Mouse (Mus musculus): ENCODE data around the gene Vcam1. TPM values are rescaled to one million over a fixed set of nuclear protein-coding genes. Genes with fewer than 3 reads are reported as not detected.

The Vcam1 gene
- polyA plus RNA-seq, 1 experiment = 10.2 TPM

GRCm38 (mm10) chr3:116128311-116129204, 930 bp downstream of the Vcam1 start:
- Histone ChIP-seq H3K4me1 (ENCODE audit: control insufficient read depth, insufficient read depth, low read length) (no peaks in the 10 kb centered on the region), H3K4me3 (replicated peaks; ENCODE audit: extremely low read depth, low read depth, low read length) (peak overlapping the region; percentile 71)
- TF ChIP-seq POLR2A (IDR thresholded peaks at IDR 0.05; ENCODE audit: borderline replicate concordance, extremely low read depth, low read depth, low read length) (no peak), CTCF (IDR thresholded peaks at IDR 0.05; ENCODE audit: insufficient read depth, low read length) (no peak)
- 57% methylated on average over 18 of the region's 18 CpGs for WGBS
- no peak for DNase-seq

- H3K4me3 ChIP-seq (replicated peaks; ENCODE audit: extremely low read depth, low read depth, low read length) = peak overlapping the region; percentile 32
- no peak for DNase-seq
- no peaks in the 10 kb centered on the region for H3K4me1 ChIP-seq (ENCODE audit: control insufficient read depth, insufficient read depth, low read length)
- no peak for TF ChIP-seq POLR2A (IDR thresholded peaks at IDR 0.05; ENCODE audit: borderline replicate concordance, extremely low read depth, low read depth, low read length)
- no peak for TF ChIP-seq CTCF (IDR thresholded peaks at IDR 0.05; ENCODE audit: insufficient read depth, low read length)
- 72% methylated on average over 3 of the region's 3 CpGs for WGBS
These were observed 1.7 kb downstream of the Vcam1 start for GRCm38 (mm10) chr3:116127836-116128235.

GRCm38 (mm10) chr3:116127281-116127680, 2.2 kb downstream of the Vcam1 start:
- no peak overlapping the region for H3K4me3 ChIP-seq (replicated peaks; ENCODE audit: extremely low read depth, low read depth, low read length)
- H3K4me1 ChIP-seq (ENCODE audit: control insufficient read depth, insufficient read depth, low read length) = no peaks in the 10 kb centered on the region
- TF ChIP-seq POLR2A (IDR thresholded peaks at IDR 0.05; ENCODE audit: borderline replicate concordance, extremely low read depth, low read depth, low read length) (no peak), CTCF (IDR thresholded peaks at IDR 0.05; ENCODE audit: insufficient read depth, low read length) (no peak)
- no peak for DNase-seq
- 42% methylated on average over 2 of the region's 2 CpGs for WGBS

- 68% methylated on average over 7 of the region's 7 CpGs for WGBS
- Histone ChIP-seq H3K4me3 (replicated peaks; ENCODE audit: extremely low read depth, low read depth, low read length) (peak overlapping the region; percentile 19), H3K4me1 (ENCODE audit: control insufficient read depth, insufficient read depth, low read length) (no peaks in the 10 kb centered on the region)
- DNase-seq = no peak
- TF ChIP-seq CTCF (IDR thresholded peaks at IDR 0.05; ENCODE audit: insufficient read depth, low read length) (no peak), POLR2A (IDR thresholded peaks at IDR 0.05; ENCODE audit: borderline replicate concordance, extremely low read depth, low read depth, low read length) (no peak)
These were observed 2.8 kb downstream of the Vcam1 start for GRCm38 (mm10) chr3:116126508-116127190.

- TF ChIP-seq CTCF (IDR thresholded peaks at IDR 0.05; ENCODE audit: insufficient read depth, low read length) = no peak
- TF ChIP-seq POLR2A (IDR thresholded peaks at IDR 0.05; ENCODE audit: borderline replicate concordance, extremely low read depth, low read depth, low read length) = no peak
- no peaks in the 10 kb centered on the region for H3K4me1 ChIP-seq (ENCODE audit: control insufficient read depth, insufficient read depth, low read length)
- no peak for DNase-seq
- H3K4me3 ChIP-seq (replicated peaks; ENCODE audit: extremely low read depth, low read depth, low read length) = no peak overlapping the region
- WGBS = 57% methylated on average over 4 of the region's 4 CpGs
These were observed 3.4 kb downstream of the Vcam1 start for GRCm38 (mm10) chr3:116126070-116126469.

GRCm38 (mm10) chr3:116123827-116124226, 5.7 kb downstream of the Vcam1 start:
- WGBS = 79% methylated on average over 3 of the region's 3 CpGs
- Histone ChIP-seq H3K4me3 (replicated peaks; ENCODE audit: extremely low read depth, low read depth, low read length) (no peak overlapping the region), H3K4me1 (ENCODE audit: control insufficient read depth, insufficient read depth, low read length) (no peaks in the 10 kb centered on the region)
- TF ChIP-seq CTCF (IDR thresholded peaks at IDR 0.05; ENCODE audit: insufficient read depth, low read length) (no peak), POLR2A (IDR thresholded peaks at IDR 0.05; ENCODE audit: borderline replicate concordance, extremely low read depth, low read depth, low read length) (no peak)
- DNase-seq = no peak

- WGBS = 66% methylated on average over 4 of the region's 4 CpGs
These were observed 6.8 kb downstream of the Vcam1 start for GRCm38 (mm10) chr3:116122696-116123095.

GRCm38 (mm10) chr3:116121026-116121425, 8.5 kb downstream of the Vcam1 start:
- DNase-seq = no peak
- H3K4me3 ChIP-seq (replicated peaks; ENCODE audit: extremely low read depth, low read depth, low read length) = no peak overlapping the region
- WGBS = 34% methylated on average over 3 of the region's 3 CpGs
- H3K4me1 ChIP-seq (ENCODE audit: control insufficient read depth, insufficient read depth, low read length) = no peaks in the 10 kb centered on the region
- no peak for TF ChIP-seq POLR2A (IDR thresholded peaks at IDR 0.05; ENCODE audit: borderline replicate concordance, extremely low read depth, low read depth, low read length)
- TF ChIP-seq CTCF (IDR thresholded peaks at IDR 0.05; ENCODE audit: insufficient read depth, low read length) = no peak

More at GRCm38 (mm10) chr3:116122696-116123095, 6.8 kb downstream of the Vcam1 start:
- Histone ChIP-seq H3K4me1 (ENCODE audit: control insufficient read depth, insufficient read depth, low read length) (no peaks in the 10 kb centered on the region), H3K4me3 (replicated peaks; ENCODE audit: extremely low read depth, low read depth, low read length) (no peak overlapping the region)
- TF ChIP-seq CTCF (IDR thresholded peaks at IDR 0.05; ENCODE audit: insufficient read depth, low read length) (no peak), POLR2A (IDR thresholded peaks at IDR 0.05; ENCODE audit: borderline replicate concordance, extremely low read depth, low read depth, low read length) (no peak)
- no peak for DNase-seq

GRCm38 (mm10) chr3:116120391-116120790, 9.1 kb downstream of the Vcam1 start:
- DNase-seq = no peak
- TF ChIP-seq POLR2A (IDR thresholded peaks at IDR 0.05; ENCODE audit: borderline replicate concordance, extremely low read depth, low read depth, low read length) = no peak
- TF ChIP-seq CTCF (IDR thresholded peaks at IDR 0.05; ENCODE audit: insufficient read depth, low read length) = no peak
- 89% methylated on average over 6 of the region's 6 CpGs for WGBS
- H3K4me1 ChIP-seq (ENCODE audit: control insufficient read depth, insufficient read depth, low read length) = no peaks in the 10 kb centered on the region
- H3K4me3 ChIP-seq (replicated peaks; ENCODE audit: extremely low read depth, low read depth, low read length) = no peak overlapping the region

Measured in lung, adult 2 months (tissue).